Mouse (Mus musculus) CH12.LX (cell line): ENCODE data around the gene Wee1. TPM values are rescaled to one million over a fixed set of nuclear protein-coding genes. Genes with fewer than 3 reads are reported as not detected.

Experiments
- DNase-seq: peaks from one replicate; pipeline ENCODE4 v3.0.0-alpha.2; 2013; ENCODE audit errors: extremely low read depth
- H3K27ac ChIP-seq: 2 replicates; pipeline ENCODE4 v1.5.1; 2012; ENCODE audit warnings: low read depth, mild to moderate bottlenecking, control low read depth, moderate library complexity; ENCODE audit not compliant: insufficient read depth
- H3K27me3 ChIP-seq: replicated peaks from 2 replicates; pipeline ENCODE3; 2012; ENCODE audit warnings: inconsistent platforms
- H3K36me3 ChIP-seq, 2 experiments: replicated peaks in 1 of 2; 2 replicates each; pipeline versions ENCODE3 to v1.6.1; 2012; ENCODE audit warnings: inconsistent platforms in 1 of 2, low read length in 1 of 2, mild to moderate bottlenecking in 1 of 2, mixed read lengths in 1 of 2, moderate library complexity in 1 of 2; ENCODE audit not compliant: control insufficient read depth in 1 of 2, insufficient read depth in 1 of 2
- H3K4me1 ChIP-seq, 2 experiments: 2 replicates each; pipeline ENCODE4 v1.6.1; 2012; ENCODE audit warnings: inconsistent platforms in 1 of 2, moderate library complexity in 1 of 2; ENCODE audit not compliant: insufficient read depth in 2 of 2, control insufficient read depth in 1 of 2
- H3K4me2 ChIP-seq: 2 replicates; pipeline ENCODE4 v1.6.1; 2012; ENCODE audit warnings: low read depth, mild to moderate bottlenecking, control low read depth; ENCODE audit not compliant: poor library complexity, insufficient read depth, severe bottlenecking
- H3K4me3 ChIP-seq, 3 experiments: fragments of 150-350 bp in 1 of 3; sonication (generic) in 1 of 3; replicated peaks in 1 of 3; 2 replicates each; pipeline versions ENCODE3 to v1.5.1; 2011 to 2012; ENCODE audit warnings: low read depth in 2 of 3, low read length in 2 of 3, mild to moderate bottlenecking in 2 of 3, moderate library complexity in 2 of 3, control low read depth in 1 of 3, improper control_type of control experiment in 1 of 3, inconsistent platforms in 1 of 3, mixed read lengths in 1 of 3; ENCODE audit not compliant: poor library complexity in 1 of 3
- H3K79me2 ChIP-seq: replicated peaks from 2 replicates; pipeline ENCODE4 v1.6.1; 2012; ENCODE audit warnings: mild to moderate bottlenecking, moderate library complexity; ENCODE audit not compliant: control insufficient read depth, poor library complexity, insufficient read depth, severe bottlenecking; ENCODE audit errors: extremely low read depth
- H3K9ac ChIP-seq: 2 replicates; pipeline ENCODE4 v1.6.1; 2012; ENCODE audit warnings: low read depth, mild to moderate bottlenecking, control low read depth, moderate library complexity; ENCODE audit not compliant: insufficient read depth
- H3K9me3 ChIP-seq: replicated peaks from 2 replicates; pipeline ENCODE3; 2012; ENCODE audit warnings: low read length, inconsistent platforms, mixed read lengths
- BHLHE40 ChIP-seq: IDR thresholded peaks from 2 replicates; pipeline ENCODE4 v1.6.1; 2011; ENCODE audit warnings: mild to moderate bottlenecking, low read depth, low read length, improper control_type of control experiment
- CHD1 ChIP-seq: IDR thresholded peaks from 2 replicates; pipeline ENCODE4 v1.6.1; 2012; ENCODE audit warnings: low read depth, low read length, improper control_type of control experiment, inconsistent platforms
- ELF1 ChIP-seq: IDR thresholded peaks from 2 replicates; pipeline ENCODE4 v1.6.1; 2014; ENCODE audit warnings: low read depth, mild to moderate bottlenecking, inconsistent platforms, low read length, improper control_type of control experiment
- EP300 ChIP-seq: IDR thresholded peaks from 2 replicates; pipeline ENCODE4 v1.6.1; 2011; ENCODE audit warnings: low read length, improper control_type of control experiment
- JUN ChIP-seq: IDR thresholded peaks from 2 replicates; pipeline ENCODE4 v1.6.1; 2011; ENCODE audit warnings: low read depth, mild to moderate bottlenecking, low read length, improper control_type of control experiment, moderate library complexity; ENCODE audit not compliant: insufficient read depth
- JUND ChIP-seq: conservative IDR thresholded peaks from 2 replicates; pipeline ENCODE4 v1.6.1; 2011; ENCODE audit warnings: low read depth, low read length, improper control_type of control experiment
- MEF2A ChIP-seq: IDR thresholded peaks from 2 replicates; pipeline ENCODE4 v1.6.1; 2014; ENCODE audit warnings: low read depth, mild to moderate bottlenecking, inconsistent platforms, low read length, improper control_type of control experiment, borderline replicate concordance
- MYC ChIP-seq: IDR thresholded peaks from 2 replicates; pipeline ENCODE4 v1.6.1; 2011; ENCODE audit warnings: low read depth, mild to moderate bottlenecking, improper control_type of control experiment, low read length
- SIN3A ChIP-seq: IDR thresholded peaks from 2 replicates; pipeline ENCODE4 v1.6.1; 2012; ENCODE audit warnings: low read length, improper control_type of control experiment, inconsistent platforms
- TBP ChIP-seq: conservative IDR thresholded peaks from 2 replicates; pipeline ENCODE4 v1.6.1; 2011; ENCODE audit warnings: low read depth, low read length, improper control_type of control experiment
- ZMIZ1 ChIP-seq: IDR thresholded peaks from 2 replicates; pipeline ENCODE4 v1.6.1; 2012; ENCODE audit warnings: low read depth, mild to moderate bottlenecking, inconsistent platforms, low read length, improper control_type of control experiment
- dilution Hi-C: fragments of 300-500 bp; cut with MboI; formaldehyde crosslinking; loops from 2 replicates; pipeline ENCODE4 v1.14.3; 2020; ENCODE audit warnings: low sequenced_read_pairs; ENCODE audit not compliant: extremely low pct_unique_long_range_greater_than_20kb, extremely low pct_ligation_motif_present
- in situ Hi-C: fragments of 300-500 bp; cut with MboI; formaldehyde crosslinking; loops from 3 replicates; pipeline ENCODE4 v1.14.3; 2019; ENCODE audit warnings: low sequenced_read_pairs, low pct_ligation_motif_present, low pct_unique_long_range_greater_than_20kb, mixed read lengths
- polyA plus RNA-seq: library from polyadenylated mRNA; unstranded; fragments of >175 nt; gene quantifications from 2 replicates; pipeline ENCODE4 v1.2.1, GENCODE M21; 2012; ENCODE audit warnings: low read depth; ENCODE audit not compliant: insufficient read length
- total RNA-seq, 2 experiments: library from RNA; depleted of rRNA; stranded (reverse); fragments of 300-350 nt in 1 of 2; fragments of >200 nt in 1 of 2; gene quantifications; 2 replicates each; pipeline ENCODE4 v1.2.3; 2012 to 2014

Wee1 gene
- total and polyA plus RNA-seq, 3 experiments, result 10.1 to 30.3 (median 14.2) TPM

DNA sequence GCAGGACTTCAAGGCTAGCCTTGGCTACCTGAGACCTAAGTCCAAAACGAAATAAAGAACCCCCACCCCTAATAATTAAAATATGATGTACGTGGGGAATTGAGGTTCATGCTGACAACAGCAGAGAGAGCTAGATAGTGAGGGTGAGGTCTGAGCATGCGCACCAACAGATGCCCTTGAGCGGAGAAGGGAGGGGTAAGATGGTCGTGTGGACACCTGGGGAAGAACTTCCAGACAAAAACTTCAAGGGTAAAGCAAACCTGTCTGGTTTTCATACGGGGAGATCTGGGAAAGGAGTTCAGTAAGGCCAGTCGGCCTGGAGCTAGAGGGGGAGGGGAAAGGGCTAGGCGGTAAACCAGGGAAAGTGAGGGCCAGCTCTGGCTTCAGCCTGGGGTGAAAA is 59.6 kb downstream of the Wee1 start:
- Histone ChIP-seq H3K4me2 (no peak overlapping the region), H3K27ac (no peak overlapping the region; the same call in 1 of the 2 replicates), H3K27me3 (no peaks in the 10 kb centered on the region), H3K79me2 (no peaks in the 10 kb centered on the region), H3K4me3 (no peak overlapping the region), H3K9ac (no peak overlapping the region), H3K36me3 (no peaks in the 10 kb centered on the region), H3K4me1 (peaks cover 12 to 66% of the 10 kb centered on the region in 2 experiments), H3K9me3 (no peaks in the 10 kb centered on the region)
- in situ Hi-C loops, result no loop called here
- dilution Hi-C loops, result no loop called here
- DNase-seq, result no peak
- TF ChIP-seq SIN3A (no peak), MEF2A (no peak), BHLHE40 (no peak), JUN (no peak), ZMIZ1 (no peak), TBP (no peak), ELF1 (no peak)
- TF ChIP-seq, all 38 proteins: peak for 0

DNA sequence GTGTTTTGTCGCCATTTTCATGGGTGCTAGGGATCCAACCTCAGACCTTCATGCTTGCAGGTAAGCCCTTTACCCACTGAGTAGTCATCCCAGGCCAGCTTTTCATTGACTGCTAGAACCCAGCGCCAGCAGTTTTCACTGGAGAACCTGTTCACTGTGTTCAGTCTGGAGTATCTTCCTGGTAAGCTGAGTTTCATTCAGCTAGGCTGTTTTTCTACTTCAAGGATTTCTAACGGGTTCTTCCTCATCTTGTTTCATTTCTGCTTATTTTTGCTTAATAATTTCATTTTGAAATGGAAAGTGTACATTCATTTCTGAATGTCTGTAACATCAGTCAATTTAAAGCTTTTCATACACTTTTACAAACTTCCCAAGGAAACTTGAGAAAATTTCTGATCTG is 62.8 kb downstream of the Wee1 start:
- Histone ChIP-seq H3K4me2 (no peak overlapping the region), H3K36me3 (no peaks in the 10 kb centered on the region), H3K4me1 (peaks cover 12 to 74% of the 10 kb centered on the region in 2 experiments), H3K9ac (no peak overlapping the region), H3K79me2 (no peaks in the 10 kb centered on the region), H3K27ac (no peak overlapping the region), H3K9me3 (no peaks in the 10 kb centered on the region), H3K27me3 (no peaks in the 10 kb centered on the region), H3K4me3 (no peak overlapping the region)
- DNase-seq, result no peak
- in situ Hi-C loops, result no loop called here
- dilution Hi-C loops, result no loop called here
- TF ChIP-seq JUND (0 out of 2 replicates have a peak, but pooled peaks have one; percentile 27), MYC (no peak), EP300 (peak; percentile 44; the same call in 1 of the 2 replicates), CHD1 (no peak)

DNA sequence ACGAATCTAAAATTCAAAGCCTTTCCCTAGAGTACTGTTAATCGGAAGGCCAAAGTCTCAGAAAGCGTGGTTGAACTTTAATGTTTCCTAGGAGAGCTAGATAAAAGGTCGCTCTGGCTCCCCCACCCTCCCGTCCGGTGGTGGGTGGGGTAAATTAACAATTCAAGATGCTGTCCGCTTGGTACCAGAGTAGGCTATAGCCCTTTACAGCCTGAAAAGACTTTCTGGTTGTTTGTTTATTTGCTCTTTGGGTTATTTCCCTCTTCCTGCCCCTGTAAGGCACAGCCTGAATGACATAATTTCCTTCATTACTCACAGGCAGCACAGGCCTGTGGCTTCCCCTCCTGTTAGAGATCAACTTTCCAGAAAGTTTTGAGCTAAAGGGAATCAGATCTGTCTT is 68.1 kb downstream of the Wee1 start:
- Histone ChIP-seq H3K4me2 (no peak overlapping the region), H3K27ac (peak overlapping the region; percentile 44; the same call in 1 of the 2 replicates), H3K4me3 (no peak overlapping the region), H3K4me1 (peaks cover 15 to 71% of the 10 kb centered on the region in 2 experiments), H3K36me3 (no peaks in the 10 kb centered on the region)
- TF ChIP-seq JUND (no peak), MEF2A (0 out of 2 replicates have a peak, but pooled peaks have one; percentile 21), ELF1 (no peak), BHLHE40 (0 out of 2 replicates have a peak, but pooled peaks have one; percentile 9)
- TF ChIP-seq, all 38 proteins: peak for 2
- no peak overlapping the region for H3K9ac ChIP-seq
- H3K79me2 ChIP-seq, result no peaks in the 10 kb centered on the region
- no peaks in the 10 kb centered on the region for H3K27me3 ChIP-seq
- no peaks in the 10 kb centered on the region for H3K9me3 ChIP-seq
- dilution Hi-C loops, result no loop called here
- no peak for DNase-seq
- in situ Hi-C loops, result no loop called here

Other genes starting within 250 kb of the Wee1 start
- gene Dennd5a, start 161.6 kb upstream of the Wee1 start, total RNA-seq (2012; rRNA removed), result 14.8 and 20.7 TPM in 2 replicates
- 29.5 and 32.8 TPM in 2 replicates for gene Dennd5a, start 161.6 kb upstream of the Wee1 start, total RNA-seq (2014; rRNA removed)
- 15.8 and 24.6 TPM in 2 replicates for gene Dennd5a, start 161.6 kb upstream of the Wee1 start, polyA plus RNA-seq
- 51.1 and 67.6 TPM in 2 replicates for gene Tmem41b, start 135.1 kb upstream of the Wee1 start, total RNA-seq (2012; rRNA removed)
- gene Tmem41b, start 135.1 kb upstream of the Wee1 start, total RNA-seq (2014; rRNA removed), result 101 and 106 TPM in 2 replicates
- gene Tmem41b, start 135.1 kb upstream of the Wee1 start, polyA plus RNA-seq, result 56.3 and 59.1 TPM in 2 replicates
- gene Ipo7, start 103.8 kb upstream of the Wee1 start, total RNA-seq (2012; rRNA removed), result 126 and 137 TPM in 2 replicates
- gene Ipo7, start 103.8 kb upstream of the Wee1 start, total RNA-seq (2014; rRNA removed), result 181 and 198 TPM in 2 replicates
- 183 and 189 TPM in 2 replicates for gene Ipo7, start 103.8 kb upstream of the Wee1 start, polyA plus RNA-seq
- 17.0 and 18.4 TPM in 2 replicates for gene Zfp143, start 60.8 kb upstream of the Wee1 start, total RNA-seq (2012; rRNA removed)
- 22.7 and 23.4 TPM in 2 replicates for gene Zfp143, start 60.8 kb upstream of the Wee1 start, total RNA-seq (2014; rRNA removed)
- gene Zfp143, start 60.8 kb upstream of the Wee1 start, polyA plus RNA-seq, result 17.1 and 17.5 TPM in 2 replicates
- gene Swap70, start 99.7 kb downstream of the Wee1 start, total RNA-seq (2012; rRNA removed), result 296 and 297 TPM in 2 replicates
- gene Swap70, start 99.7 kb downstream of the Wee1 start, total RNA-seq (2014; rRNA removed), result 398 and 409 TPM in 2 replicates
- 370 and 388 TPM in 2 replicates for gene Swap70, start 99.7 kb downstream of the Wee1 start, polyA plus RNA-seq